Mouse (Mus musculus) ES-Bruce4 (cell line): ENCODE measurements at regions not wholly inside any gene's neighbourhood (a gene's known extent, or its start where the extent isn't known, plus 50 kb on each side); places are given as distances from the start of the nearest gene placed in this dataset.

Source experiments
- H3K27ac ChIP-seq: 2 replicates; pipeline ENCODE4 v1.5.1; 2012; ENCODE audit warnings: low read length, inconsistent platforms; ENCODE audit not compliant: insufficient read depth
- H3K27me3 ChIP-seq: 2 replicates; pipeline ENCODE4 v1.6.1; 2012; ENCODE audit warnings: mild to moderate bottlenecking, low read length, inconsistent platforms; ENCODE audit not compliant: control insufficient read depth, poor library complexity, insufficient read depth, severe bottlenecking
- H3K36me3 ChIP-seq: 2 replicates; pipeline ENCODE4 v1.6.1; 2012; ENCODE audit warnings: inconsistent platforms, mild to moderate bottlenecking, low read length, moderate library complexity; ENCODE audit not compliant: control insufficient read depth, poor library complexity, insufficient read depth, severe bottlenecking
- H3K4me1 ChIP-seq: one replicate; pipeline ENCODE4 v1.8.1; 2011; ENCODE audit warnings: low read length; ENCODE audit not compliant: control insufficient read depth, insufficient read depth
- H3K4me3 ChIP-seq: 2 replicates; pipeline ENCODE4 v1.5.1; 2011; ENCODE audit warnings: low read depth, mild to moderate bottlenecking, low read length
- H3K9ac ChIP-seq: 2 replicates; pipeline ENCODE4 v1.6.1; 2012; ENCODE audit warnings: low read depth, mild to moderate bottlenecking, inconsistent platforms; ENCODE audit not compliant: poor library complexity, severe bottlenecking
- H3K9me3 ChIP-seq: replicated peaks from 2 replicates; pipeline ENCODE4 v1.6.1; 2012; ENCODE audit warnings: mild to moderate bottlenecking, low read length, inconsistent platforms; ENCODE audit not compliant: control insufficient read depth, poor library complexity, insufficient read depth, severe bottlenecking
- CTCF ChIP-seq: IDR thresholded peaks from one replicate; pipeline ENCODE4 v1.8.1; 2011; ENCODE audit warnings: low read depth, low read length
- EP300 ChIP-seq: IDR thresholded peaks from 2 replicates; pipeline ENCODE4 v1.6.1; 2011; ENCODE audit warnings: low read depth, low read length; ENCODE audit not compliant: insufficient read depth
- POLR2A ChIP-seq: IDR thresholded peaks from one replicate; pipeline ENCODE4 v1.8.1; 2011; ENCODE audit warnings: low read length; ENCODE audit not compliant: insufficient read depth

GRCm38 (mm10) chr7:111395972-111396371 is 313.1 kb upstream of the Eif4g2 start:
- H3K36me3 ChIP-seq = no peaks in the 10 kb centered on the region
- H3K4me1 ChIP-seq = no peaks in the 10 kb centered on the region
- no peaks in the 10 kb centered on the region for H3K27me3 ChIP-seq
- H3K27ac ChIP-seq = no peak overlapping the region
- no peak overlapping the region for H3K4me3 ChIP-seq
- no peak for TF ChIP-seq EP300
- no peak for TF ChIP-seq POLR2A
- TF ChIP-seq CTCF = no peak
- H3K9ac ChIP-seq = no peak overlapping the region
- no peaks in the 10 kb centered on the region for H3K9me3 ChIP-seq

GRCm38 (mm10) chr7:111395111-111395510 is 312.3 kb upstream of the Eif4g2 start:
- H3K27me3 ChIP-seq = no peaks in the 10 kb centered on the region
- H3K4me1 ChIP-seq = no peaks in the 10 kb centered on the region
- no peaks in the 10 kb centered on the region for H3K36me3 ChIP-seq
- no peak overlapping the region for H3K9ac ChIP-seq
- TF ChIP-seq CTCF (no peak), POLR2A (no peak), EP300 (no peak)
- H3K4me3 ChIP-seq = no peak overlapping the region
- H3K9me3 ChIP-seq = no peaks in the 10 kb centered on the region
- H3K27ac ChIP-seq = no peak overlapping the region

GRCm38 (mm10) chr7:111393846-111394245 is 311.0 kb upstream of the Eif4g2 start:
- H3K4me3 ChIP-seq = no peak overlapping the region
- H3K27me3 ChIP-seq = no peaks in the 10 kb centered on the region
- no peak for TF ChIP-seq EP300
- no peak for TF ChIP-seq CTCF
- TF ChIP-seq POLR2A = no peak
- no peak overlapping the region for H3K27ac ChIP-seq
- H3K4me1 ChIP-seq = no peaks in the 10 kb centered on the region
- H3K9ac ChIP-seq = no peak overlapping the region
- H3K36me3 ChIP-seq = no peaks in the 10 kb centered on the region
- H3K9me3 ChIP-seq = no peaks in the 10 kb centered on the region

GRCm38 (mm10) chr7:111389690-111390089 is 306.9 kb upstream of the Eif4g2 start:
- Histone ChIP-seq H3K9ac (no peak overlapping the region), H3K36me3 (no peaks in the 10 kb centered on the region), H3K27ac (no peak overlapping the region), H3K9me3 (no peaks in the 10 kb centered on the region), H3K4me3 (no peak overlapping the region), H3K4me1 (no peaks in the 10 kb centered on the region), H3K27me3 (no peaks in the 10 kb centered on the region)
- TF ChIP-seq POLR2A (no peak), EP300 (no peak), CTCF (no peak)

DNA sequence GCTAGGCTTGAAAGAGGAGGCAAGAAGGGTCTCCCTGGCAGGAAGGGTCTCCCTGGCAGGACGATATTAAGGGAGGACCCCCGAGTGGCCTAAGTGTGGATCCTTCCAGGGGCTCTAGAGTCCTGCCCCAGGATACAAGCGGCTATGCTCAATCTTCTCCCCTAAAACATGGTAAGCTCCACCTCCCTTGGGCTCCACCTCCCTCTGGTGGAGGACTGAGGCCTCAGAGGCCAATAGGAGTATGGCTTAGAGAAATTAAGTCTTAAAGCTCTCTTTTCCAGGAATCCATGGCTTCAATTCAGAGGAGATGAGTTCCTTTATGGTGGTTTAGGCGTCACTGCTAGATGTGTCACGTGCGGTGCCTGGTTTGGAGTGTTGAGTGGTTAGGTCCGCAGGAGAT is 291.7 kb upstream of the Eif4g2 start:
- TF ChIP-seq POLR2A = no peak
- TF ChIP-seq CTCF = no peak
- TF ChIP-seq EP300 = no peak
- Histone ChIP-seq H3K27ac (no peak overlapping the region), H3K4me3 (no peak overlapping the region)

DNA sequence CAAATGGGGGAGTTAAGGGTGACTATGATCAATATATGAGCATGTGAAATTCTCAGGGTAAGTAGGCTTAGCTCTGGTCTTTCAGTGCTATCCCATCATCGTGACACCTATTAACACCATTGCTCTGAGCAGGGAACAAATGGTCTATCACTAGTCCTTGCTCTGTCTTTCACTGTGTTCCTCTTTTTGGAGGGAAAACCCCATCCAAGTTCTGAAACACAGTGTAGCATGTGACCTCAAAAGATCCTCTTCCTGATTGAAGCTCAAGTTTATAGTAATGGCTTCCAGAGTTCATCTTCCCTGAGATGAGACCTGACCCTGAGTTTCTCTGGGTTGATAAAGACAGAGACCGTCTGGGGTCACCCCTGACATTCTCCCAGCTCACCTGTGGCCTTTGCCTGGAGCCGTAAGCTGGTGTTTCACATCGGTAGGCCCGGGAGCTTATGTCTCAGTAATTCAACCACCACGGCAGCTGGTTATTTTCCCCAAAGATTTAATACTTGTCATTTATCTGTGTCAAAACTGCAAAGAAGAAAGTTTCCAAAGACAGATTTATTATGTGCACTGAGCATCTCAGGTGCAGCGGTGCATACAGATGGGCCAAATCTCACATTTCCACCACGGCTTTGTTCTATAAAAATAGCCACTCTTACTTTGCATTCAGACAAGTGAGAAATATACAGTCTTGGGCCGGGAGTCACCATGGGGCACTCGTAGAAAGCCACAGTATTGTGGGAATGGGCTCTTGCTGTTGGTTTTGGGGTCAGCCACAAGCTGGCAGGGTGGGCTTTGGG is 290.7 kb upstream of the Eif4g2 start:
- Histone ChIP-seq H3K27me3 (no peaks in the 10 kb centered on the region), H3K9ac (no peak overlapping the region), H3K27ac (no peak overlapping the region), H3K36me3 (no peaks in the 10 kb centered on the region), H3K4me3 (no peak overlapping the region), H3K4me1 (no peaks in the 10 kb centered on the region), H3K9me3 (no peaks in the 10 kb centered on the region)
- TF ChIP-seq EP300 (no peak), POLR2A (no peak), CTCF (no peak)

More for the DNA sequence above, 291.7 kb upstream of the Eif4g2 start:
- H3K4me1 ChIP-seq = no peaks in the 10 kb centered on the region
- no peaks in the 10 kb centered on the region for H3K36me3 ChIP-seq
- no peaks in the 10 kb centered on the region for H3K9me3 ChIP-seq
- H3K27me3 ChIP-seq = no peaks in the 10 kb centered on the region
- no peak overlapping the region for H3K9ac ChIP-seq
